Mouse (Mus musculus) neural tube, embryonic 14.5 days (tissue): ENCODE data around the gene Zfp148. TPM values are rescaled to one million over a fixed set of nuclear protein-coding genes. Genes with fewer than 3 reads are reported as not detected.

Experiments used
- ATAC-seq: fragments of 200-750 bp; cut with Nextera tagmentation; 2 replicates; pipeline ENCODE4 v1.8.0; 2017; ENCODE audit warnings: low read depth, mild to moderate bottlenecking, moderate TSS enrichment, moderate library complexity
- H3K27ac ChIP-seq: fragments of 300-500 bp; sonication (generic); 2 replicates; pipeline ENCODE4 v1.5.1; 2014; ENCODE audit warnings: low read depth, mild to moderate bottlenecking, control low read depth, low read length, moderate library complexity, mixed read lengths
- H3K27me3 ChIP-seq: fragments of 300-500 bp; sonication (generic); 2 replicates; pipeline ENCODE4 v1.6.1; 2014; ENCODE audit warnings: low read length; ENCODE audit not compliant: control insufficient read depth, insufficient read depth
- H3K36me3 ChIP-seq: fragments of 300-500 bp; sonication (generic); 2 replicates; pipeline ENCODE4 v1.6.1; 2014; ENCODE audit warnings: low read length, mixed read lengths; ENCODE audit not compliant: control insufficient read depth, insufficient read depth
- H3K4me1 ChIP-seq: fragments of 300-500 bp; sonication (generic); 2 replicates; pipeline ENCODE4 v1.6.1; 2014; ENCODE audit warnings: low read length; ENCODE audit not compliant: control insufficient read depth, insufficient read depth
- H3K4me2 ChIP-seq: fragments of 300-500 bp; sonication (generic); 2 replicates; pipeline ENCODE4 v1.6.1; 2014; ENCODE audit warnings: mild to moderate bottlenecking, low read depth, low read length, control low read depth
- H3K4me3 ChIP-seq: fragments of 300-500 bp; sonication (generic); 2 replicates; pipeline ENCODE4 v1.5.1; 2014; ENCODE audit warnings: low read depth, low read length, control low read depth, mixed read lengths
- H3K9ac ChIP-seq: fragments of 300-500 bp; sonication (generic); replicated peaks from 2 replicates; pipeline ENCODE4 v1.6.1; 2014; ENCODE audit warnings: low read depth, mild to moderate bottlenecking, control low read depth, low read length, mixed read lengths
- H3K9me3 ChIP-seq: fragments of 300-500 bp; sonication (generic); 2 replicates; pipeline ENCODE4 v1.6.1; 2016; ENCODE audit warnings: low read length; ENCODE audit not compliant: control insufficient read depth
- WGBS: fragments of 180-500 bp; shearing (Covaris S2); extraction: QIAGEN DNeasy Blood & Tissue Kit; methylation state at CpG from one replicate; pipeline ENCODE4 v1.1.7; 2014; 5-methylcytosine and 5-hydroxymethylcytosine counted together
- polyA plus RNA-seq: library from polyadenylated mRNA; unstranded; fragments of >200 nt; fragmentation: Nextera tagmentation; extraction: Ambion mirVana; gene quantifications from 2 replicates; pipeline ENCODE4 v1.2.1, GENCODE M21; 2014

The Zfp148 gene
- polyA plus RNA-seq, 1 experiment from 2014 or later = 46.1 TPM

- ATAC-seq = no peak
- Histone ChIP-seq H3K4me1 (peaks cover 12% of the 10 kb centered on the region), H3K9ac (no peak overlapping the region), H3K27me3 (no peaks in the 10 kb centered on the region), H3K4me2 (no peak overlapping the region), H3K36me3 (no peaks in the 10 kb centered on the region), H3K4me3 (no peak overlapping the region), H3K9me3 (no peaks in the 10 kb centered on the region), H3K27ac (no peak overlapping the region)
- 93% methylated on average over 2 of the region's 2 CpGs for WGBS
Measured at GRCm38 (mm10) chr16:33387013-33387412, 6.4 kb downstream of the Zfp148 start.

- Histone ChIP-seq H3K36me3 (no peaks in the 10 kb centered on the region), H3K27me3 (no peaks in the 10 kb centered on the region), H3K4me3 (no peak overlapping the region), H3K27ac (no peak overlapping the region), H3K9ac (no peak overlapping the region), H3K4me2 (no peak overlapping the region), H3K9me3 (no peaks in the 10 kb centered on the region), H3K4me1 (peaks cover 7% of the 10 kb centered on the region)
- no peak for ATAC-seq
- 100% methylated on average over 2 of the region's 2 CpGs for WGBS
Measured at GRCm38 (mm10) chr16:33387420-33387819, 6.8 kb downstream of the Zfp148 start.

- no peaks in the 10 kb centered on the region for H3K27me3 ChIP-seq
- H3K4me1 ChIP-seq = peaks cover 4% of the 10 kb centered on the region; the same call in 1 of the 2 replicates
- H3K9me3 ChIP-seq = no peaks in the 10 kb centered on the region
- H3K4me2 ChIP-seq = peak overlapping the region; percentile 47
- H3K27ac ChIP-seq = no peak overlapping the region
- 3% methylated on average over 28 of the region's 28 CpGs for WGBS
- peak overlapping the region; percentile 17 for H3K4me3 ChIP-seq
- peak overlapping the region; percentile 5; the same call in 1 of the 2 replicates for H3K9ac ChIP-seq
- H3K36me3 ChIP-seq = no peaks in the 10 kb centered on the region
- ATAC-seq = peak; percentile 84
Measured at GRCm38 (mm10) chr16:33399913-33400782, 19.5 kb downstream of the Zfp148 start.

GRCm38 (mm10) chr16:33400943-33401342, 20.3 kb downstream of the Zfp148 start:
- no peaks in the 10 kb centered on the region for H3K27me3 ChIP-seq
- H3K27ac ChIP-seq = no peak overlapping the region
- H3K9me3 ChIP-seq = no peaks in the 10 kb centered on the region
- WGBS = 77% methylated on average over 4 of the region's 4 CpGs
- H3K4me1 ChIP-seq = peaks cover 4% of the 10 kb centered on the region; the same call in 1 of the 2 replicates
- no peak for ATAC-seq
- no peak overlapping the region for H3K4me2 ChIP-seq
- no peaks in the 10 kb centered on the region for H3K36me3 ChIP-seq
- H3K4me3 ChIP-seq = no peak overlapping the region
- no peak overlapping the region for H3K9ac ChIP-seq

GRCm38 (mm10) chr16:33403258-33403657, 22.6 kb downstream of the Zfp148 start:
- H3K9me3 ChIP-seq = no peaks in the 10 kb centered on the region
- WGBS = 92% methylated on average over 2 of the region's 2 CpGs
- no peak for ATAC-seq

GRCm38 (mm10) chr16:33404055-33404454, 23.4 kb downstream of the Zfp148 start:
- no peak for ATAC-seq
- no peaks in the 10 kb centered on the region for H3K9me3 ChIP-seq
- 84% methylated on average over 3 of the region's 3 CpGs for WGBS
- H3K36me3 ChIP-seq = no peaks in the 10 kb centered on the region
- no peaks in the 10 kb centered on the region for H3K27me3 ChIP-seq
- peaks cover 4% of the 10 kb centered on the region; the same call in 1 of the 2 replicates for H3K4me1 ChIP-seq
- no peak overlapping the region for H3K4me3 ChIP-seq
- no peak overlapping the region for H3K9ac ChIP-seq
- no peak overlapping the region for H3K27ac ChIP-seq
- no peak overlapping the region for H3K4me2 ChIP-seq

More at GRCm38 (mm10) chr16:33403258-33403657, 22.6 kb downstream of the Zfp148 start:
- Histone ChIP-seq H3K9ac (no peak overlapping the region), H3K4me1 (peaks cover 4% of the 10 kb centered on the region; the same call in 1 of the 2 replicates), H3K27me3 (no peaks in the 10 kb centered on the region), H3K4me3 (no peak overlapping the region), H3K27ac (no peak overlapping the region), H3K4me2 (no peak overlapping the region), H3K36me3 (no peaks in the 10 kb centered on the region)

- no peaks in the 10 kb centered on the region for H3K27me3 ChIP-seq
- WGBS = 89% methylated on average over 4 of the region's 4 CpGs
- H3K27ac ChIP-seq = no peak overlapping the region
- no peaks in the 10 kb centered on the region for H3K9me3 ChIP-seq
- no peaks in the 10 kb centered on the region for H3K4me1 ChIP-seq
- no peaks in the 10 kb centered on the region for H3K36me3 ChIP-seq
- no peak overlapping the region for H3K4me2 ChIP-seq
- no peak for ATAC-seq
- no peak overlapping the region for H3K4me3 ChIP-seq
- no peak overlapping the region for H3K9ac ChIP-seq
Measured at GRCm38 (mm10) chr16:33405487-33405886, 24.9 kb downstream of the Zfp148 start.

- ATAC-seq = no peak
- no peak overlapping the region for H3K27ac ChIP-seq
- H3K27me3 ChIP-seq = no peaks in the 10 kb centered on the region
- H3K4me1 ChIP-seq = 0 out of 2 replicates have a peak, but pooled peaks cover 2% of the 10 kb centered on the region
- no peak overlapping the region for H3K4me3 ChIP-seq
- no peak overlapping the region for H3K4me2 ChIP-seq
- WGBS = 85% methylated on average over 2 of the region's 2 CpGs
- H3K9me3 ChIP-seq = no peaks in the 10 kb centered on the region
- H3K9ac ChIP-seq = no peak overlapping the region
- H3K36me3 ChIP-seq = no peaks in the 10 kb centered on the region
Measured at GRCm38 (mm10) chr16:33410151-33410550, 29.5 kb downstream of the Zfp148 start.

GRCm38 (mm10) chr16:33410605-33411004, 30.0 kb downstream of the Zfp148 start:
- H3K27ac ChIP-seq = no peak overlapping the region
- H3K9me3 ChIP-seq = no peaks in the 10 kb centered on the region
- WGBS = 95% methylated on average over 1 of the region's 1 CpGs
- H3K9ac ChIP-seq = no peak overlapping the region
- no peaks in the 10 kb centered on the region for H3K36me3 ChIP-seq
- H3K4me3 ChIP-seq = no peak overlapping the region
- ATAC-seq = no peak
- H3K27me3 ChIP-seq = no peaks in the 10 kb centered on the region
- 0 out of 2 replicates have a peak, but pooled peaks cover 2% of the 10 kb centered on the region for H3K4me1 ChIP-seq
- H3K4me2 ChIP-seq = no peak overlapping the region
